Mouse (Mus musculus) heart, adult 2 months (tissue): ENCODE results near the gene Fzr1.

Source experiments
- CTCF ChIP-seq: fragments of 200-600 bp; IDR thresholded peaks from 2 replicates; pipeline ENCODE4 v1.8.1; 2022; ENCODE audit warnings: antibody characterized with exemption, mild to moderate bottlenecking, moderate library complexity
- EP300 ChIP-seq: fragments of 200-500 bp; IDR thresholded peaks from 2 replicates; pipeline ENCODE4 v1.6.1; 2011; ENCODE audit warnings: low read depth, low read length, control low read depth; ENCODE audit not compliant: insufficient read depth
- POLR2A ChIP-seq: fragments of 200-500 bp; IDR thresholded peaks from 2 replicates; pipeline ENCODE4 v1.6.1; 2011; ENCODE audit warnings: mild to moderate bottlenecking, low read depth, low read length, control low read depth; ENCODE audit not compliant: insufficient read depth

- TF ChIP-seq CTCF (no peak), EP300 (no peak), POLR2A (no peak)
Measured at GRCm38 (mm10) chr10:81351678-81352291, 26.5 kb downstream of the Fzr1 start.
